Mouse (Mus musculus): ENCODE data around the gene Cpm. TPM values are rescaled to one million over a fixed set of nuclear protein-coding genes. Genes with fewer than 3 reads are reported as not detected.

Gene Cpm
- polyA plus RNA-seq, 1 experiment from 2014 or later: 2.4 TPM

GRCm38 (mm10) chr10:117619041-117619861 is 10.0 kb upstream of the Cpm start:
- Histone ChIP-seq H3K36me3 (no peaks in the 10 kb centered on the region), H3K4me3 (no peak overlapping the region), H3K4me2 (no peak overlapping the region), H3K27me3 (no peaks in the 10 kb centered on the region), H3K9ac (no peak overlapping the region), H3K9me3 (replicated peaks) (no peaks in the 10 kb centered on the region; the same call in 1 of the 2 replicates), H3K27ac (no peak overlapping the region), H3K4me1 (replicated peaks) (no peaks in the 10 kb centered on the region)
- no peak for ATAC-seq (replicated peaks; ENCODE audit: insufficient number of reproducible peaks, insufficient read depth, low FRiP score, low read depth)
- 78% methylated on average over 27 of the region's 27 CpGs for WGBS

- WGBS: 85% methylated on average over 2 of the region's 2 CpGs
- Histone ChIP-seq H3K4me1 (replicated peaks) (no peaks in the 10 kb centered on the region), H3K27ac (no peak overlapping the region), H3K36me3 (no peaks in the 10 kb centered on the region), H3K4me3 (no peak overlapping the region), H3K9me3 (replicated peaks) (no peaks in the 10 kb centered on the region; the same call in 1 of the 2 replicates), H3K27me3 (no peaks in the 10 kb centered on the region), H3K9ac (no peak overlapping the region), H3K4me2 (no peak overlapping the region)
- no peak for ATAC-seq (replicated peaks; ENCODE audit: insufficient number of reproducible peaks, insufficient read depth, low FRiP score, low read depth)
These were observed 9.5 kb upstream of the Cpm start for GRCm38 (mm10) chr10:117619862-117620179.

DNA sequence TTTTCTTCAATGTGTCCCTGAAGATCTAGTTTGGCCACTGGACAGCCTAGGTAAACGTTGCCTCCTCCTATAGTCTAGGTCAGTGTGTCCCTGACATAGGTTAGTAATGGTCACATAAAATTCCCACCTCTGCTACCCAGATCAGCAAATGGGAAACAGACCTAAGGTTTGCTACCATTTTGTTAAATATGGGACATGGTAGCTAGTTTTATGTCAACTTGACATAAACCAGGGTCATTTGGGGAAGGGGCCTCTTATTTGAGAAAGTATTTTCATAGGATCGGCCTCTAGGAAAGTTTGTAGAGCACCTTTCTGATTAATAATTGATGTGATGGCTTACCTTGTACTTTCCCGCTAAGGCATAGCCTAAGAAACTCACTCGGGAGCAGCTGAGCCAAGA is 8.8 kb upstream of the Cpm start:
- ATAC-seq (replicated peaks; ENCODE audit: insufficient number of reproducible peaks, insufficient read depth, low FRiP score, low read depth): no peak
- no peak overlapping the region for H3K9ac ChIP-seq
- 87% methylated on average over 4 of the region's 4 CpGs for WGBS

GRCm38 (mm10) chr10:117620934-117621501 is 8.3 kb upstream of the Cpm start:
- ATAC-seq (replicated peaks; ENCODE audit: insufficient number of reproducible peaks, insufficient read depth, low FRiP score, low read depth): no peak
- 71% methylated on average over 3 of the region's 3 CpGs for WGBS
- no peaks in the 10 kb centered on the region; the same call in 1 of the 2 replicates for H3K9me3 ChIP-seq (replicated peaks)

More for the DNA sequence above, 8.8 kb upstream of the Cpm start:
- Histone ChIP-seq H3K36me3 (no peaks in the 10 kb centered on the region), H3K4me1 (replicated peaks) (no peaks in the 10 kb centered on the region), H3K4me3 (no peak overlapping the region), H3K27ac (no peak overlapping the region), H3K9me3 (replicated peaks) (no peaks in the 10 kb centered on the region; the same call in 1 of the 2 replicates), H3K4me2 (no peak overlapping the region), H3K27me3 (no peaks in the 10 kb centered on the region)

GRCm38 (mm10) chr10:117621616-117622533 is 7.4 kb upstream of the Cpm start:
- H3K36me3 ChIP-seq: no peaks in the 10 kb centered on the region
- no peak overlapping the region for H3K4me2 ChIP-seq
- no peak overlapping the region for H3K27ac ChIP-seq
- no peak for ATAC-seq (replicated peaks; ENCODE audit: insufficient number of reproducible peaks, insufficient read depth, low FRiP score, low read depth)
- no peaks in the 10 kb centered on the region for H3K4me1 ChIP-seq (replicated peaks)
- 81% methylated on average over 12 of the region's 12 CpGs for WGBS
- no peak overlapping the region for H3K4me3 ChIP-seq
- peaks cover 1% of the 10 kb centered on the region; the same call in 1 of the 2 replicates for H3K27me3 ChIP-seq
- no peaks in the 10 kb centered on the region for H3K9me3 ChIP-seq (replicated peaks)
- no peak overlapping the region for H3K9ac ChIP-seq

More at GRCm38 (mm10) chr10:117620934-117621501, 8.3 kb upstream of the Cpm start:
- Histone ChIP-seq H3K36me3 (no peaks in the 10 kb centered on the region), H3K27me3 (no peaks in the 10 kb centered on the region), H3K4me3 (no peak overlapping the region), H3K27ac (no peak overlapping the region), H3K4me2 (no peak overlapping the region), H3K9ac (no peak overlapping the region), H3K4me1 (replicated peaks) (no peaks in the 10 kb centered on the region)

DNA sequence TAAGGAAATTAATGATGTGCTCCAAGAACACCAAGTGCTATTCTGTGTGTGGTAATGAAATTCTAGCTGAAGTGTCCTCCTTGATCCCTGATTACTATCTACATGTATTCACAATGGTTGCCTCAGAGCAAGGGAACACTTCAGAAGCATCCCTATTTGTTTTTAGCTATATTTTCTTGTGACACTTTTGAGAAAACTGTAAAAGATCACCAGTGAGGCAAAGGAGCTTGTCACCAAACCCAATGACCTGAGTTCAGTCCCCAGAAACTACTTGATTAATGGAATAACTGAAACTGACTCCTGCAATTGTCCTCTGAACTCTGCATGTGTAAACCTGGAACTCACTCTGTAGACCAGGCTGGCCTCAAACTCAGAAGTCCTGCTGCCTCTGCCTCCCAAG is 5.9 kb upstream of the Cpm start:
- Histone ChIP-seq H3K9ac (no peak overlapping the region), H3K4me1 (replicated peaks) (peaks cover under 1% of the 10 kb centered on the region), H3K36me3 (no peaks in the 10 kb centered on the region), H3K27ac (no peak overlapping the region), H3K4me3 (no peak overlapping the region), H3K4me2 (no peak overlapping the region), H3K27me3 (peaks cover 15% of the 10 kb centered on the region), H3K9me3 (replicated peaks) (no peaks in the 10 kb centered on the region)
- ATAC-seq (replicated peaks; ENCODE audit: insufficient number of reproducible peaks, insufficient read depth, low FRiP score, low read depth): no peak

GRCm38 (mm10) chr10:117624222-117624621 is 5.1 kb upstream of the Cpm start:
- WGBS: 51% methylated on average over 3 of the region's 3 CpGs

GRCm38 (mm10) chr10:117624655-117625497 is 4.4 kb upstream of the Cpm start:
- Histone ChIP-seq H3K27ac (no peak overlapping the region), H3K4me2 (no peak overlapping the region), H3K27me3 (peaks cover 30% of the 10 kb centered on the region), H3K9ac (no peak overlapping the region), H3K9me3 (replicated peaks) (no peaks in the 10 kb centered on the region), H3K4me1 (replicated peaks) (peaks cover 15% of the 10 kb centered on the region), H3K4me3 (no peak overlapping the region), H3K36me3 (no peaks in the 10 kb centered on the region)
- whole genome bisulfite sequencing: 69% methylated on average over 9 of the region's 9 CpGs
- no peak for ATAC-seq (replicated peaks; ENCODE audit: insufficient number of reproducible peaks, insufficient read depth, low FRiP score, low read depth)

More at GRCm38 (mm10) chr10:117624222-117624621, 5.1 kb upstream of the Cpm start:
- no peak overlapping the region for H3K9ac ChIP-seq
- H3K27ac ChIP-seq: no peak overlapping the region
- peaks cover 9% of the 10 kb centered on the region for H3K4me1 ChIP-seq (replicated peaks)
- no peaks in the 10 kb centered on the region for H3K36me3 ChIP-seq
- H3K27me3 ChIP-seq: peaks cover 24% of the 10 kb centered on the region
- no peak overlapping the region for H3K4me3 ChIP-seq
- H3K4me2 ChIP-seq: no peak overlapping the region
- H3K9me3 ChIP-seq (replicated peaks): no peaks in the 10 kb centered on the region
- no peak for ATAC-seq (replicated peaks; ENCODE audit: insufficient number of reproducible peaks, insufficient read depth, low FRiP score, low read depth)

DNA sequence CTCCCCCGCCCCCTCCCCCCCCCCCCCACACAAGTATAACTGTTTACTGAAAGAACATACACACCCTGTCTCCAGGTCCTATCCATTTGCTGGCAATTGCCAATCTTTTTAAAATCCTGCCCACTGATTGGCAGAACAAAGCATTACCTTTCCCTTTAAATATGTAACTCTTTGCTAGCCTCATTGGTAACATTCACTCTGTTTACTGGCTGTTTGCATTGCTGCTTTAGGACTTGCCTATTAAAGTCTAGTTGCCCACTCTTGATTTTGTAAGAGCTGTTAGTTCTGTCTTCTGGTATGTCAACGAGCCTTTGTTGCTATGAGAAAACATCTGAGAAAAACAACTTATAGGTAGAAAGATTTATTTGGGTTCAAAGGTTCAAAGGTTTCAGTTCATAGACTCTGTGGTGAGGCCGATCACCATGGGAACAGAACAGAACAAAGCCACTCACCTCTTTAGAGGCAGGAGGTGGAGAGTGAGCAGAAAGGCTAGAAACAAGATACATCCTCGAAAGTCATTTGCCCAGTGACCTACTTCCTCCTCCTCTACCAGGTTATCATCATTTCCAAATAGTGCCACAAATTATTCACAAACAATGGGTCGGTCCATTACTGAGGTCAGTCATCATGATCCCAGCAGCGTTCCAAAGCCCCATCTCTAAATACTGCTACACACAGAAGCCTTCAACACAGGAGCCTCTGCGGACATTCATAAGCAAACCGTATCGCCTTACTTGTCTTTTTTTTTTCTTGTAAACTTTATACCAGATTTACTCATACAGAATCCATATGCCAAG is 3.6 kb upstream of the Cpm start:
- peaks cover 38% of the 10 kb centered on the region for H3K27me3 ChIP-seq
- H3K9ac ChIP-seq: no peak overlapping the region
- no peak overlapping the region for H3K4me3 ChIP-seq
- H3K4me2 ChIP-seq: no peak overlapping the region
- WGBS: 69% methylated on average over 8 of the region's 9 CpGs
- no peak for ATAC-seq (replicated peaks; ENCODE audit: insufficient number of reproducible peaks, insufficient read depth, low FRiP score, low read depth)
- H3K27ac ChIP-seq: no peak overlapping the region
- H3K36me3 ChIP-seq: no peaks in the 10 kb centered on the region
- peaks cover 15% of the 10 kb centered on the region for H3K4me1 ChIP-seq (replicated peaks)
- no peaks in the 10 kb centered on the region for H3K9me3 ChIP-seq (replicated peaks)

GRCm38 (mm10) chr10:117626297-117626613 is 3.0 kb upstream of the Cpm start:
- H3K36me3 ChIP-seq: no peaks in the 10 kb centered on the region
- no peak overlapping the region for H3K4me2 ChIP-seq
- H3K27ac ChIP-seq: no peak overlapping the region
- peaks cover 15% of the 10 kb centered on the region for H3K4me1 ChIP-seq (replicated peaks)
- H3K4me3 ChIP-seq: no peak overlapping the region
- WGBS: 87% methylated on average over 3 of the region's 3 CpGs
- H3K27me3 ChIP-seq: peaks cover 44% of the 10 kb centered on the region
- no peak for ATAC-seq (replicated peaks; ENCODE audit: insufficient number of reproducible peaks, insufficient read depth, low FRiP score, low read depth)
- no peak overlapping the region for H3K9ac ChIP-seq
- no peaks in the 10 kb centered on the region for H3K9me3 ChIP-seq (replicated peaks)
